Mouse (Mus musculus) T-helper 1 cell (primary cell): ENCODE measurements around the gene Rptn.
"Not testable (repeated sequence)": the region's sequence is repeated elsewhere in the genome, so short reads cannot be mapped to it uniquely, and the experiment has no call there.

Experiments used
- in situ Hi-C: fragments of 300-600 bp; cut with MboI, MseI; formaldehyde crosslinking; loops from one replicate; pipeline ENCODE4 v1.15.1; 2025; ENCODE audit warnings: high pct_unique_total_duplicates

The Rptn gene

DNA sequence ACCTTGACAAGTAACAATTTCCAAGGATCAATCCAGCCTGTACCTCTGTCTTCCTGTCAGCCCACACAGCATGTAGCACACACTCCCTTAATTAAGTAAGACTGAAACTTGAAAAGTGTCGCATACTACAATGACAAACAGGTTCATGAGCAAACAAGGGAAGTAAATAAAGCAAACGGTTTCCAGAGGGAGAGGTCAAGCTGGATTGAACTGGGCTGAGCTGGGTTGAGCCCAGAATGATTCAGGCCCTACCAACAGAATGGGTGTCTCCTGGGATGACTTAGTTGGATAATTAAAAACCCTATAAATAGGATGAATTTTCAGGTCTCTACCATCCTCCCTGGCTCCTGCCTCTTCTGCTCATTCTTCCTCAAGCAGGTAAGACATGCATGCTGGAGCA lies at the start of gene Rptn:
Rptn (plus strand) TSS at position 334 of the 400 bp plus-strand sequence.
- in situ Hi-C loops = no loop called here

DNA sequence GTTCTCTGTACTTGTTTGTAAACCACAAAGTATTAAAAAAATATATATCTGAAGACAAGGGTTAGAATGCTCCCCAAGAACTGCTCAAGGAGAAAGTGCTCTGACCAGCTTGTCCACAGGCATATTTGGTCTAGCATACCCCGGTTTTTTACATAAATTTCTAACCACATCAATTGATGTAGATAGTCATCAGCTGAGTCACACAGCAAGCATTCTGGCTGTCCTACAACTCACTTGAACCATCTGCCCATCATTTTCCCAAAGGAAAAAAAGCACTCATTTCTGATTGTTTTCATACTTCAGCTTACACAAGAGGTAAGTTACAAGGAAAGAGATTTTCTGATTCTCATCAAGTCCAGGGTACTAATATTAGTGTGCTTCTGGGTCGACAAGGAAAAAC lies 46.6 kb upstream of the Rptn start:
- in situ Hi-C loops = no loop called here

DNA sequence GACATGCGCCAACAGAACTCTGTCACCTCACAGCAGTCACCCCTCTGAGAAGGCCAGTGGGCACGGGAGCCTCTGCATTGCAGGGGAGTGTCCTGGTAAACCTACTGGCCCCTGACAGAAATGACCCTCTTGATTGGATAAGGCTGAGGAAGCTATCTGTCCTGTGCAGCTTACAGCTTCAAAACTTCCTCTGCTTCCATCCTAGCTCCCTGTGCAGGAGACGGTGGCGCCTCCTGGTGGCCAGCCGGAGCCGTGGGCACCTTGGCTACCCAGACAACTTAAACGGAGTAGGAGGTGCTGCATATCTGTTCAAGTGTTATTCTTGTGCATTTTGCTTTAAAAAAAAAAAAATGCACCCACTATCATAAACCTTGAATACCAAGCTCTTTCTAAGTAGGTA lies 33.5 kb upstream of the Rptn start:
- in situ Hi-C loops = loop anchor here (5.0 to 10.0 kb wide), 2 partner anchors 132 to 245 kb away; no protein-coding TSS in a partner anchor

DNA sequence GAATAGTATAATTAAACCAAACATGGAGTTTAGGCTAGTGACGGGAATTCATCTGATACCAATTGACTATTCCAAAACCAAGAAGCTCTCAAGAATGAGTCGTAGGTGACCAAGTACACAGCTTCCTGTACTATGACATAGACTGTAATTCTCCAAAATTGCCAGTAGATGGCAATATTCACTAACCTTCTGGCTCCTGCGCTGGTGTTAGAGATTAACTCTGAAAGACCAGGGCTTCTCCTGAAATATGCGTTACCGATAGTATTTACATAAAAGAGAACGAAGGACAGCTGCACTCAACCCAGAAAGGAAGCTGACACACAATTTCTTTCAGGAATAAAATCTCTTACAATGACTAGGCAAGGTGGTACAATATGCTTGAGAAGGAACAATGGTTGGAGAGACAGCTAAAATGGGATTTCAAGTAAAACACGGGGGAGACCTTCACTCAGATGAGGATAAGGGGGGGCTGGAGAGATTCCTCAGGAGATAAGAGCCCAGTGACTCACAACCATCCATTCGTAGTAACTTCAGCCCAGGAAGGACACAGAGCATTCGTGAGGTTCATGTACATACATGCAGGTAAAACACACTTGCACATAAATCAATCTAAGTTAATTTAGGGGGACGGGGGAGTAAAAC lies 31.4 kb upstream of the Rptn start:
- in situ Hi-C loops = loop anchor here (5.0 to 10.0 kb wide), 2 partner anchors 130 to 243 kb away; no protein-coding TSS in a partner anchor

DNA sequence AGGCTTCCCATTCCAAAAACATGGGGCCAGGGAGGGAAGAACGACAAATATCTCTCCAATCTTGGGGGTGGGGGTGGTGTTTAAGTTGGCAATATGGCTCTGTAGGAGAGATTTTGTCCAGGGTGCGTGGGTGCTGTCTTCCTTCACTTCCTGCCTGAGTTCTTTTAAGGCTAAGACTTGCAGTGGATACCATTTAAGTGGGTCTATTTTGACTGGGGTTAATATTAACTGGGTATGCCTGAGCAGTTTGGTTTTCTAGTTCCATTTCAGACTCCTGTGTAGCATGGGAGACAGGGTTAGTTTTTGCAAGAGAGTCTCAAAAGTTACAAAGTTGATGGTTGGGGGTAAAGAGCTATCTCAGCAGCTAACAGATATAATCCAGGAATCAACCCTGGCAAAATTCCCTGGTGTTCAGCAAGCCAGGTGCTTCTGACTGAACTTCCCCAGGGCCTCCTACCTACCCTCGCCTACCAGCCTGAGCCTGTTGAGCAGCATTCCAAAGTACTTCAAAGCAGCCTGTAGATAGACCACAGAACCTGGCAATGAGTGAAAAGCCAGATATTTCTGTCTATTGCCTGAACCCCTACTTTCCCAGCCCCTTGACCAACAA lies 26.4 kb upstream of the Rptn start:
- in situ Hi-C loops = loop anchor here (5.0 to 10.0 kb wide), 2 partner anchors 238 to 255 kb away; no protein-coding TSS in a partner anchor

GRCm38 (mm10) chr3:93368171-93368570 lies 25.3 kb upstream of the Rptn start:
- in situ Hi-C loops = loop anchor here (5.0 to 10.0 kb wide), 2 partner anchors 237 to 254 kb away; no protein-coding TSS in a partner anchor

DNA sequence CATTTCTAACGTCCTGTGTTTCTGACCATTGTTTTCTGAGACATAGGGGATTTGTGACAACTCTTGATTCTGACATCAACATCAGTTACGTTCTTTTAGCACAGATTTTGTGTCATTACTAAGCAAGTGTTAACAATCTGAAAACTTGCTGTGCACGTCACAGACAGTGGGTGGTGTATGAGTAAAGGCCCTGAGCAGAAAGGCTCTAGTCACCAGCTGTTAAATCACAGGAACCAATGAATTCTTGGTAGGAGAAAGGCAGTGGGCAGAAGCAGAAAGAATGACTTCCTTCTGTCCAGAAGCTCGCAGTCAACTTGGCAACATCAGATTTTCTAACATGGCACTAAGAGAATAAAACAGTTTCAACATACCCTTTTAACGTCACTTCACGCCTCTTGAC lies 20.1 kb upstream of the Rptn start:
- in situ Hi-C loops = no loop called here

DNA sequence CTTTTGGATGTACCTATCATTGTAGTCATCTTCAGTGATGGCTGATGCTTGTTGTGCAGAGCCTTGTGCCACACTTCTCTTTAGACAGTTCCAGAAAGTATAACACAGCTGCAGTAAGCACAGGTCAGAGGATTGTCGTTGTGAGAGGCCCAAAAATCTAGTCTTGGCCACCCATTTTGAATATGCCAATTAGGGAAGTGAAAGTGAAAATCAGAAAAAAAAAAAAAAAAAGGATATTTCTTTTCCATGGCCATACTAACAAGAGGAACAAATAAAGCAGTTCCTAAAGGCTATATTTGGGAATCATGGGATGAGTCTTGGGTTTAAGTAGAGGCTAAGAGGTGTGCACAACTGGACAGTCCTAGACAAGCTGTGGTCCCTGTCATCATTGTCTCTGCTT lies 18.3 kb upstream of the Rptn start:
- in situ Hi-C loops = no loop called here

- in situ Hi-C loops = no loop called here
Observed at GRCm38 (mm10) chr3:93375601-93376000, 17.9 kb upstream of the Rptn start.

DNA sequence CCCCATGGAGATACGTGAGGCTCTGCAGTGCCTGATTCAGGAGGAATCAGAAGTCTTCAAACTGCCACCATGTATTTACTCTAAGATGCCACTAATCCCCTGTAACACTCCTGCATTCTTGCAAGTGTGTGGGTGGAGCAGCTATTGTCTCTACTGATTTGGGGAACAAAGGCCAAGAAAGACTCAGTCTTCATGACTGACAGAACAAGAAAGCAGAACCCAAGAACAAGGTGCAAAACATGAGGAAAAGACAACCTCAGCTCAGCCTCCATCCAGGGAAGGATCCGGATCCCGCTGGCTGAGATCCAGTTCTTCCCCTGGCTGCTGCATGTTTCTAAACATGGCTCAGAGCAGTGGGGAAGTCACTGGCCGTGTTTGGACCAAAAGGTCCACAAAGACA lies 15.4 kb upstream of the Rptn start:
- in situ Hi-C loops = no loop called here

DNA sequence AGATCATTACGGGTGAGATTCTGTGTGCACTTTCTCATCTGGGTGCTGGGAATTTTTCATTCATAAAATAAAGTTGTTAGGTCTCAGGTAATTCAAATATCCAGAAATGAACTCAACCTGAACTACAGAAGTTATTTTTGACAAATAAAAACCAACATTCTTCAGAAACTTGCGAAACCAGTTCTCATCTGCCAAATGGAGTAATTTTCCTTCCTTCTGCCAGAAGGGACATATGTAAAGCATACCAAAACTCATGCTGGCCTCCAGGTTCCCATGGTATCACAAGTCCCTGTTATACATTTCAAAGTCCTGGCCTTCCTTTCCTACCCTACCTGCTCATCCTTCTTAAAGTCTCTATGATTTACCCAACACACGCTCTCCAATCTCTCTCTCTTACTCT lies 10.4 kb downstream of the Rptn start:
- in situ Hi-C loops = no loop called here

DNA sequence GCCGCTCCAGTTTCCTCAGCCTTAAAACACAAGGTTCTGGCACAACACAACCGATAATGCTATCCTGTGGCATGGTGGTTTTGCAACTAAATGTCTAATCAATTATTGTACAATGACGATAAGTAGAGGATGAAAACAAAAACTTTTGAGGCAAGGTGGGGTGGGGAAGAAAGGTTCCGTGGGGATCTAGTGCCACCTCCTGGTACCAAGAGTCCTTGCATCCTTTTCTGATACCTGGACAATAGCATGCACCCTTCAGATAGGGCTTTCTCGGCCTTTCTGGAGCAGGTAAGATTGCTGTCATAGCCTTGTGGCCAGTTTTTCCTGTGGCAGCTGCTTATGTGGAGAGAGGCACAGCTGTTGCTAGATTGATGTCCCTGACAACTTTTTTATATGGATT lies 13.5 kb downstream of the Rptn start:
- in situ Hi-C loops = no loop called here

DNA sequence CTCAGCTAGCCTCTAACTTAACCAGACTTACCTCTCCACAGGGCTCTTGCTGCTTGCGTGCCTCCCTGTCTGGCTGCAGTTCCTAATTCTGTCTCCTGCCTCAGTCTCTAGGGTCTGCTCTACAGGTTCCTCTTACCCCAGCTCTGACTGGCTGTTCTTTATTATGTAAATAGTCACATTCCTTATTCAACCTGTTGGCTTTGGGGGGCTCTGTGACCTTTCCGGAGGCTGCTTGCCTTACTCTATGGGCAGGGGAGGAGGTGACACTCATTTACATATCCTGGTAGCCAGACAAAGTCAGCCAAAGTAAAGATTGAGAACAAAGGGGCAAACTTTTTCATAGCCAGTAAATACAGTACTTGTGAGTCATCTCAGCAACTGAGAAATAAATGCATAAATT lies 18.4 kb downstream of the Rptn start:
- in situ Hi-C loops = no loop called here

GRCm38 (mm10) chr3:93431673-93432072 lies 38.2 kb downstream of the Rptn start:
- in situ Hi-C loops = no loop called here

- in situ Hi-C loops = loop anchor here (5.0 kb wide), 1 partner anchor 50 kb away; no protein-coding TSS in a partner anchor
Observed at GRCm38 (mm10) chr3:93442030-93442429, 48.5 kb downstream of the Rptn start, which contains the start of gene Tchh. Tchh (plus strand) TSS chr3:93442330.

GRCm38 (mm10) chr3:93443501-93444101 lies 50.1 kb downstream of the Rptn start:
- in situ Hi-C loops = loop anchor here (5.0 kb wide), 1 partner anchor 49 kb away; no protein-coding TSS in a partner anchor

DNA sequence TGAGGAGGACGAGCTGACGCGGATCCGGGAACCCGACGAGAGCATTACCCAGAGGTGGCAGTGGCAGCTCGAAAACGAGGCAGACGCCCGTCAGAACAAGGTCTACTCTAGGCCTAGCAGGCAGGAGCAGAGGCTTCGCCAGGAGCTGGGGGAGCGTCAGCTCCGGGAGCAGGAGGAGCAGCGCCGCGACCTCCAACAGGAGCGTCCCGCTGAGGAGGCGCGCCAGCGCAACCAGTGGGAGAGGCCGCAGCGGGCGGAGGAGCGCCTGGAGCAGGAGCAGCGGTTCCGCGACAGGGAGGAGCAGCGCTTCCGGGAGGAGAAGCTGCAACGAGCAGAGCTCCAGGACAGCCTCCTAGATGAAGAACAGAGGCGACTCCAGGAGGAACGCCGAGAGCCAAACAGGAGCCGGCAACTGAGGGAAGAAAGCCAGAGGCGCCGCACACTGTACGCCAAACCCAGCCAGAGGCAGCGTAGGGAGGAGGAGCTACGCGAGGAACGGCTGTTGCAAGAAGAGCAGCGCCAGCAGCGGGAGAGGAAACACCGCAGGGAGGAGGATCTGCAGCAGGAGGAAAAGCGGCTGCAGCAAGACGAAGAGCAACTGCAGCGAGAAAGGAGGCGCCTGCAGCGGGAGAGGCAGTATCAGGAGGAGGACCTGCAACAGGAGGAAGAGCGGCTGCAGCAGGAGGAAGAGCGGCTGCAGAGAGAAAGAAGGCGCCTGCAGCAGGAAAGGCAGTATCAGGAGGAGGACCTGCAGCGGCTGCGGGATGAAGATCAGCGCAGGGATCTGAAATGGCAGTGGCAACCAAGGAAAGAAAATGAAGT lies 51.1 kb downstream of the Rptn start:
- in situ Hi-C loops = loop anchor here (5.0 kb wide), 1 partner anchor 48 kb away; no protein-coding TSS in a partner anchor

DNA sequence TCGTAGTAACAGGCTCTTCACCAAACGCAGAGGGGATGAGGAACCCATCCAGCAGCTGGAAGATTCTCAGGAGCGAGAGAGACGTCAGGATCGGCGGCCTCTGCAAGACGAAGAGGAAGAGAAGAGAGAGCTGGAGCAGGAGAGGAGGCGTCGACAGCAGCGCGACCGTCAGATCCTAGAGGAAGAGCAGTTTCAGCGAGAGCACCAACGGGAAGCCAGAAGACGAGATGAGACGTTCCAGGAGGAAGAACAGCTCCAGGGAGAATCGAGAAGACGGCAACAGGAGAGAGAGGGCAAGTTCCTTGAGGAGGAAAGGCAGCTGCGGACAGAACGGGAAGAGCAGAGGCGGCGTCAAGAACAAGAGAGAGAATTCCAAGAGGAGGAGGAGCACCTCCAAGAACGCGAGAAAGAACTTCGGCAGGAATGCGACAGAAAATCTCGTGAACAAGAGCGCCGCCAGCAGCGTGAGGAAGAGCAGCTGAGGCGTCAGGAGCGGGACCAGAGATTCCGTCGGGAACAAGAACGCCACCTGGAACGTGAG lies 51.7 kb downstream of the Rptn start:
- in situ Hi-C loops = no loop called here

DNA sequence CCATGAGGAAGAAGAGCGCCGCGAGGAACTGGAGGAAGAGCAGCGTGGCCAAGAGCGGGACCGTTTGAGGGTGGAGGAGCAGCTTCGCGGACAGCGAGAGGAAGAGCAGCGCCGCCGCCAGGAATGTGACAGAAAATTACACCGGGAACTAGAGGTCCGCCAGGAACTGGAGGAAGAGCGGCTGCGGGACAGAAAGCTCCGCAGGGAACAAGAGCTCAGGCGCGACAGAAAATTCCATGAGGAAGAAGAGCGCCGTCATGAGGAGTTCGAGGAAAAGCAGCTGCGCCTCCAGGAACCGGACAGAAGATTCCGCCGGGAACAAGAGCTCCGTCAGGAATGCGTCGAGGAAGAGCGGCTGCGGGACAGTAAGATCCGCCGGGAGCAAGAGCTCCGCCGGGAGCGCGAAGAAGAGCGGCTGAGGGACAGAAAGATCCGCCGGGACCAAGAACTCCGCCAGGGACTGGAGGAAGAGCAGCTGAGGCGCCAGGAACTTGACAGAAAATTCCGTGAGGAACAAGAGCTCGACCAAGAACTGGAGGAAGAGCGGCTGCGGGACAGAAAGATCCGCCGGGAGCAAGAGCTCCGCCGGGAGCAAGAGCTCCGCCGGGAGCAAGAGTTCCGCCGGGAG lies 52.7 kb downstream of the Rptn start:
- in situ Hi-C loops = no loop called here

DNA sequence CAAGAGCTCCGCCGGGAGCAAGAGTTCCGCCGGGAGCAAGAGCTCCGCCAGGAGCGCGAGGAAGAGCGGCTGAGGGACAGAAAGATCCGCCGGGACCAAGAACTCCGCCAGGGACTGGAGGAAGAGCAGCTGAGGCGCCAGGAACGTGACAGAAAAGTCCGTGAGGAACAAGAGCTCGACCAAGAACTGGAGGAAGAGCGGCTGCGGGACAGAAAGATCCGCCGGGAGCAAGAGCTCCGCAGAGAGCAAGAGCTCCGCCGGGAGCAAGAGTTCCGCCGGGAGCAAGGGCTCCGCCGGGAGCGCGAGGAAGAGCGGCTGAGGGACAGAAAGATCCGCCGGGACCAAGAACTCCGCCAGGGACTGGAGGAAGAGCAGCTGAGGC lies 53.2 kb downstream of the Rptn start:
- in situ Hi-C loops = not testable (repeated sequence)
